Mouse (Mus musculus) megakaryocyte, embryonic 14.5 days (primary cell): ENCODE data around the gene 1700025G04Rik. TPM values are rescaled to one million over a fixed set of nuclear protein-coding genes. Genes with fewer than 3 reads are reported as not detected.
"Not testable (repeated sequence)": the region's sequence is repeated elsewhere in the genome, so short reads cannot be mapped to it uniquely, and the experiment has no call there.

Experiments used
- H3K27me3 ChIP-seq: replicated peaks from 2 replicates; pipeline ENCODE3; 2012; ENCODE audit warnings: inconsistent platforms
- H3K36me3 ChIP-seq: replicated peaks from 2 replicates; pipeline ENCODE3; 2012; ENCODE audit warnings: low read length, inconsistent platforms, mixed read lengths
- H3K4me1 ChIP-seq: 2 replicates; pipeline ENCODE4 v1.6.1; 2012; ENCODE audit warnings: inconsistent platforms
- H3K4me3 ChIP-seq: replicated peaks from 2 replicates; pipeline ENCODE3; 2012; ENCODE audit warnings: moderate library complexity, mild to moderate bottlenecking, inconsistent platforms
- H3K9me3 ChIP-seq: 2 replicates; pipeline ENCODE4 v1.6.1; 2012; ENCODE audit warnings: inconsistent platforms
- FLI1 ChIP-seq: IDR thresholded peaks from 2 replicates; pipeline ENCODE4 v1.6.1; 2012; ENCODE audit warnings: low read length, inconsistent platforms, mixed read lengths
- GATA1 ChIP-seq: IDR thresholded peaks from 3 replicates; pipeline ENCODE4 v1.6.1; 2012; ENCODE audit warnings: mixed read lengths, low read length, inconsistent platforms, borderline replicate concordance
- polyA plus RNA-seq: library from polyadenylated mRNA; stranded (reverse); fragments of >175 nt; gene quantifications from 2 replicates; pipeline ENCODE4 v1.2.3, GENCODE M21; 2012; ENCODE audit warnings: low replicate concordance; ENCODE audit not compliant: insufficient read depth

The 1700025G04Rik gene
- polyA plus RNA-seq, 1 experiment, result 1.1 TPM

DNA sequence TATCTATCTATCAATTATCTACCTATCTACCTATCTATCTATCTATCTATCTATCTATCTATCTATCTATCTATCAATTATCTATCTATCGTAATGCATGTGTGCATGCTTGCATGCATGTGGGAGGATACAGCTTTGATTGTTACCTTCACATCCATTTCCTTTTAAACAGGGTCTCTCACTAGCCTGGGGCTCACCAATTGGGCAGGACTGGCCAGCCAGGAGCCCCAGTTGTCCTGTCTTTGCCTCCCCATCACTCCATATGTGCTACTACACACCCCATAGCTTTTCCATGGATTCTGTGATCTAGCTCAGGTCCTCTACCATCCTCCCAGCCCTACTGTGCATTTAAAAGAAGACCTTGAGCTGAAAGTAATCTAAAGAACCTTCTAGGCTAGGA, 231.5 kb downstream of the 1700025G04Rik start:
- Histone ChIP-seq H3K4me3 (no peak overlapping the region), H3K4me1 (peaks cover 9% of the 10 kb centered on the region; the same call in 1 of the 2 replicates), H3K9me3 (no peaks in the 10 kb centered on the region), H3K36me3 (no peaks in the 10 kb centered on the region), H3K27me3 (peaks cover 6% of the 10 kb centered on the region)
- no peak for TF ChIP-seq GATA1
- no peak for TF ChIP-seq FLI1

DNA sequence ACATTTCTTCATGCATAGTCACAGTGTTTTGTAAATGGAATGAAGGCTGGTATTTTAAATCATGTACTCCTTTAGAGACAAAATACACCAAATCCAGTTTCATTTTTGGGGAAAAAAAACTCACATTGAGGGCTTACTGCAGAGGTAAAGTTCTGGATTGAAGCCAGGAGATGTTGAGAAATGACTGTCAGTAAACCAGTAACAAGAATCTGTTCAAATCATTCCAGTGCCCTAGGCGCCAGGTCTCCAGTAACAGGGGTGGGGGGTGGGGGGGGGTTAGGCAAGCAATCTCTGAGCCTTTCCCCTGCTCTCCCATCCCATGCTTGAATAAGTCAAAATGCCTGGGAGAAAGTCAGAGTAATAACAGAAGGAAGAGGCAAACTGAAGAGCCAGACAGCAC, 234.4 kb downstream of the 1700025G04Rik start:
- H3K4me1 ChIP-seq, result peaks cover 9% of the 10 kb centered on the region; the same call in 1 of the 2 replicates

DNA sequence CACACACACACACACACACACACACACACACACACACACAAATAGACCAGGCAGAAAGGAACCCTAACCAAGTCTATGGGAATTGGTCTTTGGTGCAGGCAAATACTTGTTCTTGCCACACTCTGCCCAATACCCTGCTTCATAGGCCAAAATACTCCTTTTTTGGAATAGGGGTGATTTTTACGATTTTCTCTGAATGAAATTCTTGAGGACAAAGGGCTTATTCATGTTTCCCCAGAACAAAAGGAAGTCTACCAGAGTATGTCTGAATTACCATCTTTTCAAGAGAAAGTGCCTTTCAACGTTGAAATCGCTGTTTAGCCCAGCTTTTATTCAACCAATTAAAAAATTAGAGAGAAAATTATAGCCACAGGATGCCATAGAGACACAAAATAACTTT, 237.9 kb downstream of the 1700025G04Rik start:
- H3K27me3 ChIP-seq, result no peaks in the 10 kb centered on the region
- TF ChIP-seq GATA1 (no peak), FLI1 (no peak)
- H3K9me3 ChIP-seq, result peaks cover 19% of the 10 kb centered on the region
- no peaks in the 10 kb centered on the region for H3K36me3 ChIP-seq
- H3K4me3 ChIP-seq, result no peak overlapping the region
- peaks cover 3% of the 10 kb centered on the region; the same call in 1 of the 2 replicates for H3K4me1 ChIP-seq

More for the DNA sequence above, 234.4 kb downstream of the 1700025G04Rik start:
- Histone ChIP-seq H3K4me3 (no peak overlapping the region), H3K27me3 (peaks cover 2% of the 10 kb centered on the region), H3K36me3 (no peaks in the 10 kb centered on the region), H3K9me3 (no peaks in the 10 kb centered on the region)
- TF ChIP-seq GATA1, result no peak
- no peak for TF ChIP-seq FLI1

DNA sequence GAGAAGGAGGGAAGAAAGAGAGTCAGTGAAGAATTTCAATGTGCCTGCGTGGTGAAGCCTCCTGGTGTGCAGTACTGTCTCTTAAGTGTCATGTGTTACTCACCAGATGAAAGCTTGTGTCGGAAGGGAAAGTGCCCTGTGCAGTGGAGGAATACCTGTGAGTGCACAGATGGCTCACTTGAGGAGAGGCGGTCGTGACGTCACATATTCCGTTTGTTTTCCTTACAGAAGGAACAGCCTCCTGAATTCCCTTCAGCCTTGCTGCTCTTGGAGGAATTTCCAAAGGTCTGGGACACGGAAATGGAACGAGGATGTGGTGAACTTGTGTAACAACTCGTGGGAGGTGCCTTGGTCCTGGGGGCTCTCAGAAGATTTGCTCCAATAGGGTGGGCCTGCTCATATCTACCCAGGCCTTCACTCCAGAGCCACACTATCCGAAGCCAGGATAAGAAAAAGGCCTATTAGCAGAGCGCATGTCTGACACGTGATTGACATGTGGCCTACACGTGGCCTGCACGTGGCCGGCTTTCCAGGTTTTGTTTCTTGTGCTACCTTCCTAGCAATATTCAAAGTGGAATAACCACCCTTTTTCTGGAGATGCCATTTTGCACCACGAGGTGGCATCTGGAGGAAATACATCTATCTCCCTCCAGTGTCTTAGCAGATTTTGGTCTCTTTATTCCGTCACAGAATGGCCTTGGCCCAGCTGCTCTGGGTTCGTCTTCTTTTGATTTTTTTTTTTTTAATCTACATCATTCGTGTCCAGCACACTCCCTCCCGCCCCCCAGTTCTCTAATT, 238.7 kb downstream of the 1700025G04Rik start:
- Histone ChIP-seq H3K4me3 (no peak overlapping the region), H3K9me3 (peaks cover 19% of the 10 kb centered on the region), H3K27me3 (no peaks in the 10 kb centered on the region), H3K4me1 (no peaks in the 10 kb centered on the region; the same call in 1 of the 2 replicates), H3K36me3 (no peaks in the 10 kb centered on the region)
- TF ChIP-seq FLI1 (no peak), GATA1 (no peak)

DNA sequence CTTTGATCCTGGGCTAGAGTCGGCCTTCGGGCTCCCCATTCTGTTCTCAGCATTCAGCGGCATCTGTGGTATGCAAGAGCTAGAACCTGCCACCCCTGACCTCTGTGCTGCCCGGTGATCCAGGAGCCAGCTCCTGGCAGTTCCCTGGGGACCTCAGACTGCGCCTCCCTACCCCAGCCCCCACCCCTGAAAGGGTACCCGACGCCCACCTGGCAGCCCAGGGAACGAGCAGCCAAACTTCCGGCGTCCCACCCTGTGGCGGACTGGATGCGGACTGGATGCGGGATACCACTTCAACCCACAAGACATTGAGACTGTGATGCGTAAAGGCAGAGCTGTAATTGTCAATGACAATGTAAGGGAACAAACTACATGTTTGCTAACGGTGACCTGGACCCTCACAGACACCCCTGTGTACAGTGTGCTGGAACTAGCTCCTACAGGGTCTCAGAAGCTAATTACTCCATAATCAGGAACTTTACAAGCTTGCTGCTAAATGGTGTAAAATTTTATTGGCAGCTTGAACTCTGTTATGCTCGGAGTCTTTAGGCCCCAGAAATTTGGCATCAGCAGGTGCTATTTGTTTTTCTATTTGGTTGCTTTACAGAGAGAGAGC, 239.8 kb downstream of the 1700025G04Rik start:
- TF ChIP-seq FLI1 (no peak), GATA1 (no peak)
- H3K36me3 ChIP-seq, result no peaks in the 10 kb centered on the region
- no peak overlapping the region for H3K4me3 ChIP-seq
- peaks cover 3% of the 10 kb centered on the region for H3K27me3 ChIP-seq
- H3K4me1 ChIP-seq, result no peaks in the 10 kb centered on the region; the same call in 1 of the 2 replicates
- H3K9me3 ChIP-seq, result peaks cover 19% of the 10 kb centered on the region

DNA sequence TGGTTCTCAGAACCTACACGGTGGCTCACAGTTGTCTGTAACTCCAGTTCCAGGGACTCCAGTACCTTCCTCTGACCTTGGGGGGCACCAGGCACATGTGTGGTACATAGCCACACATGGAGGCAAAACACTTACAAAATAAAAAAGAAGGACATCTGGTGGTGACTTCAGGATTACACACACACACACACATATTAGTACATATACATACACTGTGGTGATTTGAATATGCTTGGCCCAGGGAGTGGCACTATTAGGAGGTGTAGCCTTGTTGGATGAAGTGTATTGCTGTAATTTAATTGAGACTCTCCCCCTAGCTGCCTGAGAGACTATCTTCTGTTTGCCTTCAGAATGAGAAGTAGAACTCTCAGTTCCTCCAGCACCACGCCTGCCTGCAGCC, 241.6 kb downstream of the 1700025G04Rik start:
- Histone ChIP-seq H3K9me3 (peaks cover 19% of the 10 kb centered on the region), H3K4me3 (no peak overlapping the region), H3K4me1 (no peaks in the 10 kb centered on the region), H3K36me3 (no peaks in the 10 kb centered on the region), H3K27me3 (peaks cover 3% of the 10 kb centered on the region)
- TF ChIP-seq GATA1 (no peak), FLI1 (no peak)

DNA sequence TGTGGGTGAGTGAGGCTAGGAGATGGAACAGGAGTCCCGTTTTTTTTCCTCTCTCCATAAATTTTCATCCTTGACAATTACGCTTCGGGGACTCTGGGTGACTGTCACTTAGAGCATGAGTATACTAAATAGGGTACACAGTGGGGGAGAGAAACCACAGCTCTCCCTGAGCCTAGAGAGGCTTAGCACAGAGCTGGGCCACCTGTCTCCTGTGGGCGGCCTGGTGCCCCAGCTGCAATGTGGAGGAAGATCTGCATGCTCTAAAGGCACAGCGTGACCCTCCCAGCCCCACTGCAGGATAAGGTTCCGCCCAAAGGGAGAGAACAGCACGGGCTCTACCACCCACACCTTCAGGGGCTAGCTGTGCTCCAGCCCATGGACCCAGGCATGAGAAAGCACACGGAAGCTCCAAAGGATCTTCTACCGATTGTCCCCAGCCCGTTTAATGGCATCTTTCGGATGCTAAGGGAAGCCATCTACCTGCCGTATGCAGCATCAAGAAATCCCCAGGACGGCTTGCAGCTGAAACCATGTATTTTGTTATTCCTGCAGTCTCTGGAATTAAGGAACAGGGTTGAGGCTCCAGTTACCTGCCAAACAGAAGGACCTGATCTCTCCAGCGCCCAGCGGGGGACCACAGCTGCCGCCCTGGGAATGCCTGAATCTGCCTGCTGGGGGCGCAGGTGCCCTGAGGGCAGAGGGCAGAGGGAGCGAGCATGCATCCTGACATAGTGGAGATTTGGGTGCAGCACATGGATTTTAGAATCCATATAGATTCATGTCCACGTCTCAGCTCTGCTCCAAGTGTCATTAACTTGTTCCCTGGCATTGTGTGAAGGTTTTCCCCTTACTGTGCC, 243.8 kb downstream of the 1700025G04Rik start:
- H3K36me3 ChIP-seq, result no peaks in the 10 kb centered on the region
- peaks cover 19% of the 10 kb centered on the region for H3K9me3 ChIP-seq
- peaks cover 5% of the 10 kb centered on the region for H3K27me3 ChIP-seq
- TF ChIP-seq GATA1 (no peak), FLI1 (no peak)
- H3K4me1 ChIP-seq, result no peaks in the 10 kb centered on the region
- H3K4me3 ChIP-seq, result no peak overlapping the region

DNA sequence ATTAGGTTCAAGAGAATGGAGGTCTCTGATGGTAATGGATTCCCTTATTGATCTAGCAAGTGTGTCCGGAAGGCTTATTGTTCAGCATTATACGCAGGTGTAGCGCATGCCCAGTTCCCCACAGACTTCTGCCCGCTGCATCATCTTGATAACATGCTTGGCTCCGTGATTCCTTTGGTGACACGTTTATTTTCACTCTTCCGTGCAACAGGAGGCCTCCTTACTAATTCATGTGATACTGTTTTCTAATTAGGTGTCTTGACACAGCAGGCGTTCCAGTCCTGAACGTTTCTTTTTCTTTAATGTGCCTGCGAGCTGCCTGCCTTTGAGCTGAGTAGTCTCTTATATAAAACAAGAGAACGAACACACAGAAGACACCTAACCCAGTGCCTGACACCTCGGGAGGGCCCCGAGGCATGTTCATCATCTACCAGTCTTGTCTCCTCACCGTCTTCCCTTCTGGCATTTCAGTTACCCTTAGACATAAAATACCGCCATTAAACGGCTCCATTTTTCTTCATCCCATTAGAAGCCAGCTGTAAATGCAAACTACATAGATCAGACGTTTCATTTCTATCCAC, 244.6 kb downstream of the 1700025G04Rik start:
- Histone ChIP-seq H3K36me3 (no peaks in the 10 kb centered on the region), H3K4me1 (no peaks in the 10 kb centered on the region), H3K9me3 (peaks cover 19% of the 10 kb centered on the region), H3K4me3 (no peak overlapping the region), H3K27me3 (peaks cover 5% of the 10 kb centered on the region)
- TF ChIP-seq GATA1, result no peak
- no peak for TF ChIP-seq FLI1

DNA sequence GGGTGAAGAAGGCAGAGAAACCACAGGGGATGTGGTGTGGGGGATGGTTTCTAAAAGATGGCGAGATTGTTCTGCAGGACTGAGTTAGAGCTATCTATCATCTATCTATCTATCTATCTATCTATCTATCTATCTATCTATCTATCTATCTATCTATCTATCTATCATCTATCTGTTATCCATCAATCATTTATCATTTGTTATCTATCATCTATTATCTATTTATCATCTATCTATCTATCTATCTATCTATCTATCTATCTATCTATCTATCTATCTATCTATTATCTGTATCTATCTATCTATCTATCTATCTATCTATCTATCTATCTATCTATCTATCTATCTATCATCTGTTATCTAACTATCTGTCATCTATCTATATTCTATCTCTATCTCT, 249.6 kb downstream of the 1700025G04Rik start:
- H3K36me3 ChIP-seq, H3K4me1 ChIP-seq, H3K27me3 ChIP-seq, H3K4me3 ChIP-seq, H3K9me3 ChIP-seq: not testable (repeated sequence)
- TF ChIP-seq GATA1, result peak; percentile 51; the same call in 1 of the 3 replicates

DNA sequence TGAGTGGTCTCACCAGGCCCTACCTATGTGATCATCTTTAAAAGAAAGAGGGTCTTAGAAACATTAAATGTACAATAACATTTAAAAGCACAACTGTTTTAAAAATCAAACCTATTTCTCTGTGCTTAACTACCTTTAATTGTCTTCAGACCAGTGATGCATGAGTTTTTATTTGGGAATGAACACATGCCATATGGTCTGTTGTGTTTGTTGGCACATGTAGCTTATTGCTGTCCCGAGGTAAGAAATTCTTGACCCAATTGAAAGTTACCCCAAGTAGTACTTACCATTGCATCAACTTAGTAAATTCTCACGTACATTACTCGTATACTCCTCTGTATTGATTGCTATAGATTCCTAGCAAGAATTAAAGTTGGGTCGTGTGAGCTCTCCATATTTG, 254.7 kb downstream of the 1700025G04Rik start:
- Histone ChIP-seq H3K4me1 (no peaks in the 10 kb centered on the region), H3K9me3 (peaks cover 5% of the 10 kb centered on the region), H3K36me3 (no peaks in the 10 kb centered on the region), H3K27me3 (no peaks in the 10 kb centered on the region), H3K4me3 (no peak overlapping the region)
- TF ChIP-seq GATA1, result no peak
- no peak for TF ChIP-seq FLI1
